Mouse (Mus musculus) ZHBTc4 (cell line): Measurements from ENCODE around the gene Jpt2.
A peak's percentile ranks its signal among the peaks of the same experiment; 100 is the strongest.

Experiments used
- DNase-seq: peaks from one replicate; pipeline ENCODE4 v3.0.0-alpha.2; 2011; ENCODE audit warnings: low read depth, low spot score

Jpt2 gene

GRCm38 (mm10) chr17:24913984-24914383 is 46.5 kb downstream of the Jpt2 start:
- no peak for DNase-seq

GRCm38 (mm10) chr17:24907591-24907990 is 52.9 kb downstream of the Jpt2 start:
- DNase-seq = no peak

GRCm38 (mm10) chr17:24903767-24904166 is 56.7 kb downstream of the Jpt2 start:
- DNase-seq = peak; percentile 59

GRCm38 (mm10) chr17:24902671-24903474 is 57.6 kb downstream of the Jpt2 start:
- peak; percentile 72 for DNase-seq

- DNase-seq = no peak
These were observed 58.4 kb downstream of the Jpt2 start for GRCm38 (mm10) chr17:24902124-24902523.

- DNase-seq = no peak
These were observed 60.5 kb downstream of the Jpt2 start for GRCm38 (mm10) chr17:24900014-24900413.

GRCm38 (mm10) chr17:24899153-24899552 is 61.3 kb downstream of the Jpt2 start:
- no peak for DNase-seq

GRCm38 (mm10) chr17:24898041-24898854 is 62.2 kb downstream of the Jpt2 start:
- DNase-seq = no peak

GRCm38 (mm10) chr17:24897600-24897999 is 62.9 kb downstream of the Jpt2 start:
- no peak for DNase-seq

- DNase-seq = no peak
These were observed 63.6 kb downstream of the Jpt2 start for GRCm38 (mm10) chr17:24896993-24897269.

- DNase-seq = peak; percentile 93
These were observed 64.1 kb downstream of the Jpt2 start, which contains the start of gene Nme3 for GRCm38 (mm10) chr17:24896241-24896992. Gene Nme3, plus strand, starts transcription at chr17:24896500.

- no peak for DNase-seq
These were observed 64.8 kb downstream of the Jpt2 start for GRCm38 (mm10) chr17:24895571-24896240.

GRCm38 (mm10) chr17:24894995-24895547 is 65.4 kb downstream of the Jpt2 start, which contains the start of the genes Eme2 and Mrps34:
Gene Eme2, minus strand, starts transcription at chr17:24895087.
Gene Mrps34, plus strand, starts transcription at chr17:24895116.
- DNase-seq = peak; percentile 94

- no peak for DNase-seq
These were observed 66.2 kb downstream of the Jpt2 start for GRCm38 (mm10) chr17:24894061-24894994.

GRCm38 (mm10) chr17:24893276-24893675 is 67.2 kb downstream of the Jpt2 start:
- DNase-seq = no peak

- no peak for DNase-seq
These were observed 67.7 kb downstream of the Jpt2 start for GRCm38 (mm10) chr17:24892785-24893184.

- DNase-seq = no peak
These were observed 69.2 kb downstream of the Jpt2 start for GRCm38 (mm10) chr17:24891321-24891720.

- no peak for DNase-seq
These were observed 70.1 kb downstream of the Jpt2 start for GRCm38 (mm10) chr17:24890151-24891092.

- no peak for DNase-seq
These were observed 71.6 kb downstream of the Jpt2 start for GRCm38 (mm10) chr17:24888862-24889261.
